Mouse (Mus musculus): Measurements from ENCODE around the gene Avl9. TPM values are rescaled to one million over a fixed set of nuclear protein-coding genes. Genes with fewer than 3 reads are reported as not detected.

The Avl9 gene
- polyA plus RNA-seq, 1 experiment from 2014 or later, result 8.1 TPM

DNA sequence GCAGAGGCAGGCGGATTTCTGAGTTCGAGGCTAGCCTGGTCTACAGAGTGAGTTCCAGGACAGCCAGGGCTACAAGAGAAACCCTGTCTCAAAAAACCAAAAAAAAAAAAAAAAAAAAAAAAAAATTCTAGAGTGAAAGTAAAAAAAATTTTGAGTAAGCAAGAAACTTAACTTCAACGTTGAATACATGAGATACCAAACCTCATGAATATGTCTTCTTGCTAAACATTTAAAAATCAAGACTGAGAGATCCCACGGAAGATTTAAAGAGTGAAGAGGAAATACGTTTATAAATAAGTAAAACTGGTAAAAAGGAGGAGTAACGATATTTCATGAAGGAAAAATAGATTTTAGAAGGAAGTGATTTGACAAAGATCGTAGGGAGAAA is 519 bp upstream of the Avl9 start:
- Histone ChIP-seq H3K9me3 (ENCODE audit: control insufficient read depth, low read length) (no peaks in the 10 kb centered on the region), H3K4me1 (replicated peaks; ENCODE audit: control insufficient read depth, insufficient read depth) (no peaks in the 10 kb centered on the region), H3K9ac (ENCODE audit: low read length) (no peak overlapping the region), H3K4me2 (replicated peaks; ENCODE audit: low read depth) (peak overlapping the region; percentile 56), H3K36me3 (ENCODE audit: control insufficient read depth, insufficient read depth, low read length) (no peaks in the 10 kb centered on the region), H3K4me3 (ENCODE audit: low read depth, low read length) (peak overlapping the region; percentile 85), H3K27ac (replicated peaks) (peak overlapping the region; percentile 40; the same call in 1 of the 2 replicates), H3K27me3 (ENCODE audit: control insufficient read depth, insufficient read depth, low read length) (no peaks in the 10 kb centered on the region)
- TF ChIP-seq EP300 (optimal IDR thresholded peaks at IDR 0.05) (no peak), CTCF (IDR thresholded peaks at IDR 0.05; ENCODE audit: low read depth) (no peak)
- WGBS, result 35% methylated on average over 7 of the region's 7 CpGs
- DNase-seq (ENCODE audit: low spot score) (no peak), ATAC-seq (ENCODE audit: low FRiP score, low TSS enrichment) (no peak)

DNA sequence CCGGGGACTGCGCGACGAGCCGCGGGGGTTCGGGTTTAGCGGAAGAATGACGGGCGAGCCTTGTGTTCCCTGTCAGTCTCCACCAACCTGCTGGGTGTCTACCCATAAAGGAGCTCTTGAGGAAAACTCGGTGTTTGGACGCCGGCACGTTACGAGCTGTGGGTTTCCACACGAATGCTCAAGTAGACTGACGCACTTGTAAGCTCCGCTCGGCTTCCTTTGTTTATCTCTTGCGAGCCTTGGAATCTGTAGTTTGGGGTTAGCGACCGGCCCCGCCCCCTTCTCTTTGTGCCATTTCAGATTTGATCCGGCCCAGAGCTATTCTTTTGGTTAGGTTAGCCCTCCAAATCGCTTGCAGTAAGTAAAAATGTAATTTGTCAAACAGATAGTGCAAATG is 569 bp downstream of the Avl9 start:
- Histone ChIP-seq H3K4me3 (ENCODE audit: low read depth, low read length) (peak overlapping the region; percentile 85), H3K4me1 (replicated peaks; ENCODE audit: control insufficient read depth, insufficient read depth) (no peaks in the 10 kb centered on the region), H3K27me3 (ENCODE audit: control insufficient read depth, insufficient read depth, low read length) (no peaks in the 10 kb centered on the region), H3K36me3 (ENCODE audit: control insufficient read depth, insufficient read depth, low read length) (no peaks in the 10 kb centered on the region), H3K4me2 (replicated peaks; ENCODE audit: low read depth) (peak overlapping the region; percentile 56), H3K27ac (replicated peaks) (peak overlapping the region; percentile 98), H3K9me3 (ENCODE audit: control insufficient read depth, low read length) (no peaks in the 10 kb centered on the region), H3K9ac (ENCODE audit: low read length) (peak overlapping the region; percentile 81)
- WGBS, result under 1% methylated on average over 25 of the region's 25 CpGs
- DNase-seq (ENCODE audit: low spot score), result peak; percentile 68
- TF ChIP-seq EP300 (optimal IDR thresholded peaks at IDR 0.05) (no peak), CTCF (IDR thresholded peaks at IDR 0.05; ENCODE audit: low read depth) (no peak)
- peak; percentile 8; the same call in 1 of the 2 replicates for ATAC-seq (ENCODE audit: low FRiP score, low TSS enrichment)

DNA sequence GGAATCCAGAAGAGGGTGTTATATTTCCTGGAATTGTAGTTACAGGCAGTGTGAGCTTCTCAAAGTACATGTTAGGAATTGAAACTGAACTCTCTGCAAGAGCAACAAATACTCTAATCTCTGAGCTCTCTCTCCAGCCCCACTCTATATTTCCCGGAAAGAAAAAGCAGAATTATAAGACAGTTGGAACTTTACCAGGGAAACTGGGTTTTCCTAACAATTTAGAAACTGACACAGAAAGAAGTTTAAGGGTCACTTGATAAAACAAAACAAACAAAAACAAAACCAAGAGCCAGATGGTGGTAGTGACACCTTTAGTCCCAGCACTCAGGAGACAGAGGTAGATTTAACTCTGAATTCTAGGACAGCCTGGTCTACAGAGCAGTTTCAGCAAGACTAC is 4.4 kb downstream of the Avl9 start:
- Histone ChIP-seq H3K4me2 (replicated peaks; ENCODE audit: low read depth) (no peak overlapping the region), H3K27ac (replicated peaks) (no peak overlapping the region), H3K9ac (ENCODE audit: low read length) (no peak overlapping the region), H3K27me3 (ENCODE audit: control insufficient read depth, insufficient read depth, low read length) (no peaks in the 10 kb centered on the region), H3K4me3 (ENCODE audit: low read depth, low read length) (no peak overlapping the region), H3K4me1 (replicated peaks; ENCODE audit: control insufficient read depth, insufficient read depth) (no peaks in the 10 kb centered on the region), H3K36me3 (ENCODE audit: control insufficient read depth, insufficient read depth, low read length) (no peaks in the 10 kb centered on the region), H3K9me3 (ENCODE audit: control insufficient read depth, low read length) (no peaks in the 10 kb centered on the region)
- DNase-seq (ENCODE audit: low spot score), result no peak
- WGBS, result 69% methylated on average over 1 of the region's 1 CpGs
- no peak for ATAC-seq (ENCODE audit: low FRiP score, low TSS enrichment)
- TF ChIP-seq EP300 (optimal IDR thresholded peaks at IDR 0.05) (no peak), CTCF (IDR thresholded peaks at IDR 0.05; ENCODE audit: low read depth) (no peak)

DNA sequence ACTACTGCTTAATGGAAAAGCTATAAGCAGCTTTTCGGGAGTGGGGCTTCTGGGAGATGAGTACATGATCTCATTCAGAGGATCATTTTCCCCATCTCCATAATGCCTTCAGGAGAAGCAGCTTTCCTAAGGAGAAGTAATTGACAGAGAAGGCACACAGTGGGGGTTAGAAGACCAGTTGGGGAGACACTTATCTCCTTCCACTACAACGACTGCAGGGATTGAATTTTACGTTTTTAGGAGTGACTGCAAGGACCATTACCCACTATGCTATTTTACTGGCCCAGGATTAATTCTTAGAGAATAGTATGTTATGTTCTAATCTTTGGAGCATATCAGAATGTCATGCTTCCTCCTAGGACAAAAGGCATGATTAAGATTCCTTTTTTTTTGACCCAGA is 6.2 kb downstream of the Avl9 start:
- Histone ChIP-seq H3K9me3 (ENCODE audit: control insufficient read depth, low read length) (no peaks in the 10 kb centered on the region), H3K27me3 (ENCODE audit: control insufficient read depth, insufficient read depth, low read length) (no peaks in the 10 kb centered on the region), H3K4me2 (replicated peaks; ENCODE audit: low read depth) (no peak overlapping the region), H3K4me3 (ENCODE audit: low read depth, low read length) (no peak overlapping the region), H3K27ac (replicated peaks) (no peak overlapping the region), H3K36me3 (ENCODE audit: control insufficient read depth, insufficient read depth, low read length) (0 out of 2 replicates have a peak, but pooled peaks cover 2% of the 10 kb centered on the region), H3K4me1 (replicated peaks; ENCODE audit: control insufficient read depth, insufficient read depth) (no peaks in the 10 kb centered on the region), H3K9ac (ENCODE audit: low read length) (no peak overlapping the region)
- TF ChIP-seq EP300 (optimal IDR thresholded peaks at IDR 0.05), result no peak
- TF ChIP-seq CTCF (IDR thresholded peaks at IDR 0.05; ENCODE audit: low read depth), result no peak
- ATAC-seq (ENCODE audit: low FRiP score, low TSS enrichment), result no peak
- 55% methylated on average over 3 of the region's 3 CpGs for WGBS
- DNase-seq (ENCODE audit: low spot score), result no peak

DNA sequence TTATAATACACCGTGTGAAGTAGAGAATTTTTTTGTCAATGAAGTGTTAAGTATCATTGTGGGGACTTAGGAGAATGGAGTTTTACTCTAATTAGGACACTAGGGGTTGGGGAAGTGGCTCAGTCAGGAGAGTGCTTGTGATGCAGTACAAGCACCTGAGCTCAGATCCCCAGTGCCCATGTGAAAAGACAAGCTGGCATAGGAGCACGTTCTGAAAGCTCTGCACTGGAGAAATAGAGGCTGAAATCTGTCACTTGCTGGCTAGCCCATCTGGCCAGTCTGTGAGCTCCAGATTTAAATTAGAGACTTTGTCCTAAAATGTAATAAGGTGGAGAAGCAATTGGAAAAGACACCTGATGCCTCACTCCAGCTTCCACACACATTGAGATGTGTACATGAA is 17.8 kb downstream of the Avl9 start:
- no peak overlapping the region for H3K4me2 ChIP-seq (replicated peaks; ENCODE audit: low read depth)
- TF ChIP-seq CTCF (IDR thresholded peaks at IDR 0.05; ENCODE audit: low read depth) (no peak), EP300 (optimal IDR thresholded peaks at IDR 0.05) (no peak)
- H3K9ac ChIP-seq (ENCODE audit: low read length), result no peak overlapping the region
- ATAC-seq (ENCODE audit: low FRiP score, low TSS enrichment) (no peak), DNase-seq (ENCODE audit: low spot score) (no peak)
- H3K27me3 ChIP-seq (ENCODE audit: control insufficient read depth, insufficient read depth, low read length), result no peaks in the 10 kb centered on the region
- peaks cover 10% of the 10 kb centered on the region for H3K36me3 ChIP-seq (ENCODE audit: control insufficient read depth, insufficient read depth, low read length)
- no peaks in the 10 kb centered on the region for H3K4me1 ChIP-seq (replicated peaks; ENCODE audit: control insufficient read depth, insufficient read depth)
- H3K9me3 ChIP-seq (ENCODE audit: control insufficient read depth, low read length), result no peaks in the 10 kb centered on the region
- 78% methylated on average over 2 of the region's 2 CpGs for WGBS
- H3K27ac ChIP-seq (replicated peaks), result no peak overlapping the region
- no peak overlapping the region for H3K4me3 ChIP-seq (ENCODE audit: low read depth, low read length)

DNA sequence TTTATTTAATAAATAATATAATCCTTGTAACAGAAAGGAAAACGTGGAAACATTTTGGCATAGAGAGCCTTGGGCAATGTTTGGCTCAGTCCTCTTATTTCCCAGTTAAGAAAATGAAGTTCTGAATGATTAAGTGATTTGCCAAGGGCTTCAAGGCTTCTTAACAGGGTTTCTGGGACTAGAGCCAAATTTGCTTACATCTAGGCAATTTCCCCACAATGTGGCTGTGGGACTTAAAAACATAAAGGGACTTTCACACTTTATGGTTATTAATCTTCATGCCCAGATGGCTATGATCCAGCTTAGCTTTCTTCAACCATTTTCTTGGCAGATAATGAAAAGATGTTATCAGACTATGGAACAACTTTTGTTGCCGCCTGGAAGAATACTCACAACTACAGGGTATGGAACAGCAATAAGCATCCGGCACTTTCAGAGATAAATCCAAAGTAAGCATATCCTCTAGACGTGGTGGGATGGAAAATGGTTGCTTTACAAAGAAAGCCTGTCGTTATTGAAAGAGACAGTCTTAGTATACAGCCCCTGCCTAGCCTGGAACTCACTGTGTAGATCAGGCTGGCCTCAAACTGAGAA is 31.3 kb downstream of the Avl9 start:
- Histone ChIP-seq H3K4me1 (replicated peaks; ENCODE audit: control insufficient read depth, insufficient read depth) (no peaks in the 10 kb centered on the region), H3K27ac (replicated peaks) (no peak overlapping the region), H3K4me3 (ENCODE audit: low read depth, low read length) (no peak overlapping the region), H3K4me2 (replicated peaks; ENCODE audit: low read depth) (no peak overlapping the region), H3K9ac (ENCODE audit: low read length) (no peak overlapping the region), H3K27me3 (ENCODE audit: control insufficient read depth, insufficient read depth, low read length) (no peaks in the 10 kb centered on the region), H3K9me3 (ENCODE audit: control insufficient read depth, low read length) (no peaks in the 10 kb centered on the region), H3K36me3 (ENCODE audit: control insufficient read depth, insufficient read depth, low read length) (peaks cover 7% of the 10 kb centered on the region; the same call in 1 of the 2 replicates)
- ATAC-seq (ENCODE audit: low FRiP score, low TSS enrichment) (no peak), DNase-seq (ENCODE audit: low spot score) (no peak)
- WGBS, result 57% methylated on average over 5 of the region's 5 CpGs
- TF ChIP-seq EP300 (optimal IDR thresholded peaks at IDR 0.05) (no peak), CTCF (IDR thresholded peaks at IDR 0.05; ENCODE audit: low read depth) (no peak)
